Mouse (Mus musculus) T-helper 17 cell (primary cell): ENCODE measurements around the gene Lrrc20.

Experiments
- in situ Hi-C, 2 experiments: fragments of 300-600 bp; cut with MboI, MseI; formaldehyde crosslinking; loops; 1 replicate in 1 of 2; 2 replicates in 1 of 2; pipeline ENCODE4 v1.15.1; 2025; ENCODE audit warnings: high pct_unique_total_duplicates in 2 of 2

Lrrc20 gene

DNA sequence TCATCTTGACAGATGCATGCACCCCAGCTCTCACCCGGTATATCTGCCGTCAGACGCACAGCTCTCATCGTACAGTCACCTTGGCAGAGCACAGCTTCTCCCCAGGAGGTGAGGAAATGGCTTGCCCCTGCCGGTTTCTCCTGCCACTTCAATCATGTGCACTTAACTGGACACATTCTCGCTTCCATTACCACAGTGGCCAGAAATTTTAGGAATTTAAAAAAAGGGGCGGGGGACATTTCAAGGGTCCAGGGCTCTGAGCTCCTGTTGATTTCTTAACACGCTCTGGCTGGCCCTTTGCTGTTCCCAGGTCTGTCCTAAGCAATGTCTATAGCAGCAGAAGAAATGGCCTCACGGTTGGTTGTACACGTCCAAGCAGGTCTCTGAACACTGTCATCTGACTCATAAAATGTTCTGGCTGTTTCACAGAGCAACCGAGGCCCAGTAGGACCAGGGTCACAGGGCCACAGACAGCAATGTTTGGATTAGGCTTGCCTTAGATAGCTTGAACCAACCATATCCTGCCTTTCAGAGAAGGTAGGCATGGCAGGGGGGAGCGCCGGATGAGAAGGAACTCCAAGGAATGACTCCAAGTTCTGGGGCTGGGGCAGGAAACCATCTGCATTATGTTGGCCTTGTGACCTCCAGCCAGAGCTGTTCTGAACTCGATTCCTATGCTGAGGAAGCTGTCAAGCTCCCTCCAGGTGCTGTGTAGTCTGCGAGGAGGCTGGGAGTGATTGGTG lies 151.8 kb downstream of the Lrrc20 start:
- in situ Hi-C loops, result no loop called here

GRCm38 (mm10) chr10:61627938-61628250 lies 152.3 kb downstream of the Lrrc20 start:
- in situ Hi-C loops, result no loop called here
